Mouse (Mus musculus) adrenal gland, postnatal 10 days (tissue): ENCODE measurements at regions not wholly inside any gene's neighbourhood (a gene's known extent, or its start where the extent isn't known, plus 50 kb on each side); places are given as distances from the start of the nearest gene placed in this dataset.

Experiments used
- DNase-seq: peaks from one replicate; pipeline ENCODE4 v3.0.0; 2021; ENCODE audit warnings: mixed read lengths

GRCm38 (mm10) chr2:75589452-75589851 lies 69.6 kb upstream of the Hnrnpa3 start:
- DNase-seq, result peak; percentile 12

DNA sequence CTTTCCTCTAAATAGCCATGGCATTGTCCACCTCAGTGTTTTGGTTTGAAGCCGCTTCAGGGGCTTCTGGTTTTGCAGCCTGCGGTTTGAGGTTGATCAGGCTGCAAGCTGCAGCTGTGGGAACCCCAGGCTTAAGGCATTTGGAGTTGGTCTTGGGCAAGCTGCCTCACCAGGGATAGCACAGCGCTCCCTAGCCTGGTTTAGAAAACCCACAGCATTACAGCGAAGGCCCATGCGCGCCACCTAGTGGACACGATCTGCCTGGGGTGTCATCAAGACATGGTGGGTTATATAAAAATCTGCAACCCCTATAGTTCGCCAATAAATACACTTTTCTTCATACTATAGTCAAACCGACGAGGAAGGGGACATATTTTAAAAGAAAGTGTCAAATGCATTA lies 68.9 kb upstream of the Hnrnpa3 start:
- DNase-seq, result peak; percentile 94

DNA sequence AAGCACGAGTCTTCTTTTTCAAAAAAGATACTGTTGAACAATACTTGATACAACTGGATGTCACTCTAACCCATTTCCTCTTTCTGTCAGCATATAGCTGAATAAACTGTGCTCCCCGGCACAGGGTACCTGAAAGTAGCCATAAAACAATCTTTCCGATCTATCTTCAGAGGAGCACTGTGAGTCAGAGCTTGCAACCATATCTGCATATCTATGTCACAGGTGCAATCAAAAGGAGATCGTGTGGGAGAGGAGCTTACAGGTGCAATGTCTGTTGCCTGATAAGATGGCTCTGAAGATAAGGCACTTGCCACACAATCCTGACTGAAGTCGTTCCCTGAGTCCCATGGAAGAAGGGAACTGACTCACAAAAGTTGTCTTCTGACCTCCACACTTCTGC lies 58.5 kb upstream of the Hnrnpa3 start:
- DNase-seq, result no peak

DNA sequence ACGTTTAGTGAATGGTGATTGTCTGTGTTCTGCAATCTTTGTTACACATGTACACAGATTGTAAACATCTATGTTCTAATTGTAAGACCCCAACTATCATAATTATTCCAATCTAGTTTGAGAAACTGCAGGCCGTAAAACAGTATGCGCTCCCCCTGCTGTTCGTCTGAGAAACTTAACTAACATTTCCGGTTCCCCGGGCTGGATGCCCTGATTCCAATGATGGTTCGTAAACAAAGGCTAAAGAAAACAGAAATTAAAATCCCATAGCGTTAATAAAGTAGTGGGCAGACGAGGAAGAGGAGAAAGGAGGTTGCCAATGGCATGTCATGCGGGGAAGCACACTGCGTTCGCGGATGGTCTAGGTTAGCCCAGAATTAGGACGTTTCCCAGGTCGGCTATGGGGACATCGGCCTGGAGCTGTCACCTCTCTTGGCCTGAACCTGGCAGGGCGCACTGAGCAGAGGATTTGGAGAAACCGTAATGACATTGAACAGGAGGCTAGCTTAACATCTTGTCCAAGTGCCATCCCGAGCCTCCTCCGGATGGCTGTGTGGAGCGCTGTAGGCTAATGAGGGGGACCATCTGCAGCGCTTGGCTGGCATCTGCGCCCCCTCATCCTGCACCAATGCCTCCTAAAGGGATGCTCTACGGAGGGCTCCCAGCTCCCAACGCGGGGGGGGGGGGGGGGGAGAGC lies 55.7 kb upstream of the Hnrnpa3 start:
- peak; percentile 68 for DNase-seq

- DNase-seq, result peak; percentile 65
Observed at GRCm38 (mm10) chr2:75605634-75606033, 53.4 kb upstream of the Hnrnpa3 start.

DNA sequence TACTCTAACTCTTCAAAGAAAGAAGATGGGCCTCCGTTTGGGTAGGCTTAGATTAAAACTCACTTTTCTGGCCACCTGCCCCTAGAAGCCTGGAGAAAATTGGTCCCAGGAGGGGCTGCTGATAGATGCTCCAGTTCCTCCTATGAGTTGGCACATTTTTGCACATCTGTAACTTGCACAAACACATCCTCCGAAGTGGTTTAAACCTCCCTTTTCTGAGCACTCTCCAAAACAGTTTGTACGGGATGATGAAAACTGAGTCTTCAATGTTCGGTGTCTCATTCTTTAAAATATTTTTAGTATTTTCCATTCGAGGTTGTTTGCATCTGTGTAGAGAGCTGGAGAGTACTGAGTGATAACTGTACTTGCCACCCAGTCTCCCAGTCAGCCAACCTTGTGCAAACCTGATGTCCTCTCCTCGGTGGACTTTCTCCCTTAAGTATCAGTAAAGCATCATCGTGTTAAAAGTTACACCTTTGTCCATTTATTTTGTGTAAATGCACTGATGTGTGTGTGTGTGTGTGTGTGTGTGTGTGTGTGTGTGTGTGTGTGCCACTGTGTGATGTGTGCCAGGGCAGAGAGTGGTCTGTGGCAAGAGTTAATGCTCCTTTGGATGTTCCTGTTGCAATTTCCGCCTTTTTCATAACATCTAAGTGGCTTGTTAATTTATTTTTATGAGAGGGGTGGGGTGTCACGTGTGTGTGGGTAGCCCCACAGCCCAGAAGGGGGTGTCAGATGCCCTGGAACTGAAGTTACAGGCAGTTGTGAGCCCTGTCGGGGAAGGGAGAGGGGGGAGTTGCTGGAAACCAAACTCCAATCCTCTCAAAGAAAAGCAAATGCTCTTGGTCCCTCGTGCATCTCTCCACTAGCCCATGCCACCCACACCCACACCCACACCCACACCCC lies 51.8 kb upstream of the Hnrnpa3 start:
- no peak for DNase-seq

- peak; percentile 23 for DNase-seq
Observed at GRCm38 (mm10) chr2:75607958-75608357, 51.1 kb upstream of the Hnrnpa3 start.

GRCm38 (mm10) chr2:75608482-75608881 lies 50.6 kb upstream of the Hnrnpa3 start:
- peak; percentile 60 for DNase-seq

- peak; percentile 54 for DNase-seq
Observed at GRCm38 (mm10) chr2:75609150-75609946, 49.7 kb upstream of the Hnrnpa3 start.
